Mouse (Mus musculus) embryonic facial prominence, embryonic 14.5 days (tissue): ENCODE results near the gene Adcy9. TPM values are rescaled to one million over a fixed set of nuclear protein-coding genes. Genes with fewer than 3 reads are reported as not detected.
"Not testable (repeated sequence)": the region's sequence is repeated elsewhere in the genome, so short reads cannot be mapped to it uniquely, and the experiment has no call there.

Experiments used
- ATAC-seq: fragments of 200-750 bp; cut with Nextera tagmentation; 2 replicates; pipeline ENCODE4 v1.8.0; 2017; ENCODE audit warnings: low read depth, moderate number of reproducible peaks, moderate TSS enrichment
- DNase-seq: peaks from one replicate; pipeline ENCODE4 v3.0.0-alpha.2; 2015; ENCODE audit warnings: low spot score
- H3K27ac ChIP-seq: fragments of 300-500 bp; sonication (generic); replicated peaks from 2 replicates; pipeline ENCODE4 v1.5.1; 2014; ENCODE audit warnings: low read depth, mild to moderate bottlenecking, low read length, moderate library complexity
- H3K27me3 ChIP-seq: fragments of 300-500 bp; sonication (generic); replicated peaks from 2 replicates; pipeline ENCODE4 v1.6.1; 2014; ENCODE audit warnings: low read length; ENCODE audit not compliant: control insufficient read depth, insufficient read depth
- H3K36me3 ChIP-seq: fragments of 300-500 bp; sonication (generic); 2 replicates; pipeline ENCODE4 v1.6.1; 2014; ENCODE audit warnings: low read length, mixed read lengths; ENCODE audit not compliant: control insufficient read depth, insufficient read depth
- H3K4me1 ChIP-seq: fragments of 300-500 bp; sonication (generic); 2 replicates; pipeline ENCODE4 v1.6.1; 2014; ENCODE audit warnings: antibody characterized with exemption, low read length; ENCODE audit not compliant: control insufficient read depth, insufficient read depth
- H3K4me2 ChIP-seq: fragments of 300-500 bp; sonication (generic); 2 replicates; pipeline ENCODE4 v1.6.1; 2014; ENCODE audit warnings: low read depth, mild to moderate bottlenecking, low read length, moderate library complexity, mixed read lengths
- H3K4me3 ChIP-seq: fragments of 300-500 bp; sonication (generic); 2 replicates; pipeline ENCODE4 v1.5.1; 2014; ENCODE audit warnings: low read depth, mild to moderate bottlenecking, low read length
- H3K9ac ChIP-seq: fragments of 300-500 bp; sonication (generic); 2 replicates; pipeline ENCODE4 v1.6.1; 2014; ENCODE audit warnings: low read depth, mild to moderate bottlenecking, low read length, moderate library complexity, mixed read lengths
- H3K9me3 ChIP-seq: fragments of 300-500 bp; sonication (generic); 2 replicates; pipeline ENCODE4 v1.6.1; 2016; ENCODE audit warnings: low read length; ENCODE audit not compliant: control insufficient read depth
- WGBS: fragments of 180-500 bp; shearing (Covaris S2); extraction: QIAGEN DNeasy Blood & Tissue Kit; methylation state at CpG from one replicate; pipeline ENCODE4 v1.1.7; 2014; 5-methylcytosine and 5-hydroxymethylcytosine counted together
- polyA plus RNA-seq: library from polyadenylated mRNA; unstranded; fragments of >200 nt; fragmentation: Nextera tagmentation; extraction: Ambion mirVana; gene quantifications from 2 replicates; pipeline ENCODE4 v1.2.1, GENCODE M21; 2014

Adcy9 gene
- polyA plus RNA-seq, 1 experiment from 2014 or later: 3.5 TPM

DNA sequence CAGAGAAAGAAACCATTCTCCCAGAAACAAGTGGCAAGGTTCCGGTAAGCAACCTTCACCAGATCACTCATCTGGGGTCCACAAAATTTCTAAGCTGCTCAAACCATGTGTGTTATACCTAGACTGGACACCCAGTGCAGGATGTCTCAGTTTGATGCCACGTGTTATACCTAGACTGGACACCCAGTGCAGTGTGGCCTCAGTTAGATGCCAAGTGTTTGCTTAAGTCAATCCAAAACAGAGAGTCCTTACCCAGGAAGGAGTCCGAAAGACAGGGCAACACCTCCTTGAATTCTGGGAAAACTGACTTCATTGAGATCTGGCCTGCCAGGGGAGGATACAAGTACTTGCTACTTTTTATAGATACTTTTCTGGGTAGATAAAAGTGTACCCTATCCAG, 53.6 kb downstream of the Adcy9 start:
- Histone ChIP-seq H3K4me3 (no peak overlapping the region), H3K9me3 (no peaks in the 10 kb centered on the region), H3K4me1 (peaks cover 15% of the 10 kb centered on the region), H3K27me3 (no peaks in the 10 kb centered on the region), H3K27ac (no peak overlapping the region), H3K4me2 (no peak overlapping the region), H3K36me3 (no peaks in the 10 kb centered on the region), H3K9ac (no peak overlapping the region)
- ATAC-seq (no peak), DNase-seq (no peak)
- WGBS: 93% methylated on average over 3 of the region's 3 CpGs

DNA sequence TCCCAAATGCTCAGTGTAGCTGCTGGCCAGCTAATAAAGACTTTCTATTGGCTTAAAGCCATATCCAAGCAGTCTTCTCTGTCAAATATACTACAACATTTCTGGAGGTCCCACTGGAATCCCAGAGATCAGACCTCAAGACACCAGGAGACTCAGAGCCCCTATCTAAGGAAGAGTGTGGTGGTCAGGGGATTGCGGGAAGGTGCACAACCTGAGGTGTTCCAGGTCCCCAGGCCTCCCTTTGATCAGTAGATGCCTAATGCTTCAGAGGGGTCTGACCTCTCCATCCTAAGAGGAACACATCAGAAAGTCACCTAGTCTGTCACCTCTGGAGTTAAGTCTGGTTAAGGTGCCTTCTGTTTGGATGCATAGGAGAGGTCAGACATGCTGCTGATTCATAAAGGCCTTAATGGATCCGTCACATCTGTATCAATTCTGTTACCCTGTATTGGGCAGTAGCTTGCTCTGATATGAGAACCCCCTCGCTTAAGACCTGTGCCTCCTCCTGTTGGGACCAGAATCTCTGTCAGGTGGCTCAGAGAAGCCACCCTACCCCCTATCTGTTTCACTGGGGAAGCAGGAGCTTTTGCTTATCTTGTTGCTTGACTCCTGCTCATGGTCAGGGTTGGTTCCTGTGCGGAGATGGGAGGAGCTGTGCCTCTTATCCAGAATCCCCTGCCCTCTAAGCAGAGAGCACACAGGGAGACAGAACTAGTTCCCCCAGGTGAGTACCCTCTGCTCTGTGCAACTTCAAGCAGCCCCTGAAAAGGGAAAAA, 56.8 kb downstream of the Adcy9 start:
- Histone ChIP-seq H3K9me3 (no peaks in the 10 kb centered on the region), H3K36me3 (no peaks in the 10 kb centered on the region), H3K27ac (no peak overlapping the region), H3K4me3 (no peak overlapping the region), H3K4me1 (peaks cover 4% of the 10 kb centered on the region; the same call in 1 of the 2 replicates), H3K27me3 (no peaks in the 10 kb centered on the region), H3K4me2 (no peak overlapping the region), H3K9ac (no peak overlapping the region)
- DNase-seq: no peak
- no peak for ATAC-seq
- 81% methylated on average over 4 of the region's 4 CpGs for WGBS

DNA sequence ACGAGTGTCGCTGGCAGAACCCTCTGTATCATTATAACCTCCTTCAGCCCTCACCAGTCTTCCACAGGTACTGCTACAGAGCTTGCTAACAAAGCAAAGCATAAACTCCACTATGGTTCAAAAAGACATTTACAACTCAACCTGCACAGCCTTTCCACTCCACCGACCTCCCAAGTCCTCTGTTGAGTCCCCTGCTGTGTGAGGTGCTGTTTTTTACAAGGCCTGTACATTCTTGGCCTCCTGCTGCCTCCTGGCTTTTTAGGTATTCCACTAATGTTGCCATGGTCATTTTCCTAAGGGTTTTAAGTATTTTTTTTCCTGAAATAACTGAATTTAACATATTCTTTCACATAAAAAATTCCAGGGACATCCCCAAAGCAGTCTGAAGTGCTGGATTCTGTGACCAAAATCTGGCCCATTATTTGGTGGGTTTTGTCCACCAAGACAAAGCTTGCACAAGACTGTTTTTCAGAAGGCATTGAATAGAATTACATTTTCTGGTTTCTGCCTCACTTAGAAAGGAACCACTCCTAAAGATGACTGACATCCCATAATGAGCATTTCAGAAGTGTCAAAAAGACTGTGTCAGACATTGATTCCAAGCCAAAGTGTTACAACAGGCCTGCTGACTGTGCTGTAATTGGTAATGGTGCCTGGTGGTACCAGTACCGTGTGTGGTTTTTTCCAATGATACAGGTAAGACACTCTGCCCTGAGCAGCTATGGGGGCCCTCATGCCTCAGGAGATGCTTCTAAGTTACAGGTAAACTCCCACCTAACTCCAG, 64.8 kb downstream of the Adcy9 start:
- Histone ChIP-seq H3K9me3 (no peaks in the 10 kb centered on the region), H3K9ac (no peak overlapping the region), H3K27me3 (no peaks in the 10 kb centered on the region), H3K4me1 (no peaks in the 10 kb centered on the region), H3K27ac (no peak overlapping the region), H3K4me2 (no peak overlapping the region), H3K4me3 (no peak overlapping the region), H3K36me3 (no peaks in the 10 kb centered on the region)
- 56% methylated on average over 4 of the region's 4 CpGs for WGBS
- ATAC-seq: no peak
- DNase-seq: no peak

DNA sequence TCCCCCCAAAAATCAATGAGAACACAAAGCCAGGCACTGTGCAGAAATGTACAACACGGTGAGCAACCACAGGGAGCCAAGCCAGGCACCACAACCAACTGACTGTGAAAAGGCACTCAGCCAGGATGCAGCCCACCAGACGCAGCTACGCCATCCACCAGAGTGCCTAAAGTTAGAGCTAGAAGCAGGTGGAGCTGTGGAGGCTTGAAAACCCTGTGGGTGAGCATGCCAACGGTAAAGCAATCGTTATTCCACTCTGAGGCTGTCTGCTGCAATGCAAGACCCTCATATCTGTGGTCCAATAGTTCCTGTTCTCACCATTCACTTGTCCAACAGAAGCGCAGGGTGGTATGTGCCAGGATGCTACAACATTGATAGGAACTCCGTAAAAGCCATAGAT, 77.7 kb downstream of the Adcy9 start:
- no peaks in the 10 kb centered on the region for H3K4me1 ChIP-seq
- H3K27me3 ChIP-seq: no peaks in the 10 kb centered on the region
- H3K27ac ChIP-seq: no peak overlapping the region
- no peak overlapping the region for H3K4me2 ChIP-seq
- H3K9me3 ChIP-seq: no peaks in the 10 kb centered on the region
- H3K36me3 ChIP-seq: no peaks in the 10 kb centered on the region
- ATAC-seq: no peak
- H3K4me3 ChIP-seq: no peak overlapping the region
- 88% methylated on average over 7 of the region's 7 CpGs for WGBS
- DNase-seq: no peak
- H3K9ac ChIP-seq: no peak overlapping the region

DNA sequence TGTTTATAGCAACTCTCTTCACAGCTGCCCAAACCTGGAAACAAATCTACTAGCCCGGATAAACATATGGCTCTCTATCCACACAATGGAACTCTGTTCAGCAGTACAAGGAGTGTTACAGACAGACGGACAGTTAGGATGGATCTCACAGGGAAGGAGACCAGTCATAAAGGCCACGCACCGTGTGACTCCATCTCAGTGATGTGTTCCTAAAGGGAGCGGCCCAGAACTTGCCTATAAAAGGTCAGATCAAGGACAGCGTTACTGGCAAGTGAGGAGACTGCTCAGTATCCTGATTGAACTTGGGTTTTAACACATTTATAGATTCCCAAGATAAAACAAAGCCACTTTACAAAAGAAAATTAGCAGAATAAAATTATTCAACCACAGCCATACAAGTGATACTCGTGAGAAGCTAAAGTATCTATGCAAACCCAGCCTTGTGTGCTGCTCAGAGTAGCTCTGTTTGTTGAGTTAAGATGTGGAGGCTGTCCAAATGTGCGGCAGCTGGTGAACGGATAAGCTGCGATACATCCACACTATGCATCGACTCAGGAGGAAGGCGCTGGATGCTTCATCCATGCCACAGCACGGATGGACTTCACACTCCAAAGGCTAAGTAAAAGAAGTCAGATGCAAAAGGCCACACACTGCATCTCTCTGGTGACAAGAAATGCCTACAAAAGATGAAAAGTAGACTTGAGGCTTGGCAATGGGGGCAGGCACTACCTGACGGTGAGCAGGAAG, 78.8 kb downstream of the Adcy9 start:
- DNase-seq: no peak

DNA sequence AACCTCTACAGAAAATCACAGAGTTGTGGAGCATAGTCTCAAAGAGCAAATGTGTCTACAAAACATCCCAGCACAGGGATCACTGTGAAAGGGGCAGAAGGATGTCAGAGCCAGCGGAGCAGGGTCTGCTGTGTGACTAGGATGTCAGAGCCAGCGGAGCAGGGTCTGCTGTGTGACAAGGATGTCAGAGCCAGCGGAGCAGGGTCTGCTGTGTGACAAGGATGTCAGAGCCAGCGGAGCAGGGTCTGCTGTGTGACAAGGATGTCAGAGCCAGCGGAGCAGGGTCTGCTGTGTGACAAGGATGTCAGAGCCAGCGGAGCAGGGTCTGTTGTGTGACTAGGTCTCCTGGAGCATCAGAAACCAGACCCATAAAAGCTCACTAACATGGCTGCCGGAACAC, 81.1 kb downstream of the Adcy9 start:
- not testable (repeated sequence) for H3K36me3 ChIP-seq, H3K27ac ChIP-seq, H3K9ac ChIP-seq, H3K4me3 ChIP-seq, DNase-seq, H3K27me3 ChIP-seq, ATAC-seq, H3K9me3 ChIP-seq, H3K4me1 ChIP-seq, H3K4me2 ChIP-seq
- 73% methylated on average over 5 of the region's 7 CpGs for WGBS

More for the DNA sequence above, 78.8 kb downstream of the Adcy9 start:
- Histone ChIP-seq H3K4me3 (no peak overlapping the region), H3K9me3 (no peaks in the 10 kb centered on the region), H3K27ac (no peak overlapping the region), H3K4me2 (no peak overlapping the region), H3K4me1 (no peaks in the 10 kb centered on the region), H3K27me3 (no peaks in the 10 kb centered on the region), H3K36me3 (no peaks in the 10 kb centered on the region), H3K9ac (no peak overlapping the region)
- WGBS: 88% methylated on average over 14 of the region's 14 CpGs
- no peak for ATAC-seq

DNA sequence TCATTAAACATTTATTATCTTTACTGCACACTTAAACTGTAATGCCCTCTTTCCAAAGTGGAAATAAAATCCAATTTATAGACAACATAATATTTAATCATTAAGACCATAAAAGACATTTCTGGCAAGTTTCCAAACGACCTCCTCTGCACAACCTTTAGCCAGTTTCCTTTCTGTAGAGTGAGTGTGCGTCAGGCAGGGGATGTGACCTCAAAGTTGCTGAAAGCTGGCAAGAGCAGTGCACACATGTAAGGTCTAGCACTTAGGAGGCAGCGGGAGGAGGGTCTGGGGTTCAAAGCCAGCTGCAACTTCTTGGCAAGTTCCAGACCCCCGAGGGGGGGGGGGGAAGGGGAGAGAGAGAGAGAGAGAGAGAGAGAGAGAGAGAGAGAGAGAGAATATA, 83.0 kb downstream of the Adcy9 start:
- no peak for ATAC-seq
- DNase-seq: no peak
- no peaks in the 10 kb centered on the region for H3K36me3 ChIP-seq
- WGBS: 73% methylated on average over 4 of the region's 4 CpGs
- H3K9ac ChIP-seq: no peak overlapping the region
- H3K4me2 ChIP-seq: no peak overlapping the region
- H3K27ac ChIP-seq: no peak overlapping the region
- no peaks in the 10 kb centered on the region for H3K4me1 ChIP-seq
- no peak overlapping the region for H3K4me3 ChIP-seq
- no peaks in the 10 kb centered on the region for H3K27me3 ChIP-seq
- no peaks in the 10 kb centered on the region for H3K9me3 ChIP-seq

DNA sequence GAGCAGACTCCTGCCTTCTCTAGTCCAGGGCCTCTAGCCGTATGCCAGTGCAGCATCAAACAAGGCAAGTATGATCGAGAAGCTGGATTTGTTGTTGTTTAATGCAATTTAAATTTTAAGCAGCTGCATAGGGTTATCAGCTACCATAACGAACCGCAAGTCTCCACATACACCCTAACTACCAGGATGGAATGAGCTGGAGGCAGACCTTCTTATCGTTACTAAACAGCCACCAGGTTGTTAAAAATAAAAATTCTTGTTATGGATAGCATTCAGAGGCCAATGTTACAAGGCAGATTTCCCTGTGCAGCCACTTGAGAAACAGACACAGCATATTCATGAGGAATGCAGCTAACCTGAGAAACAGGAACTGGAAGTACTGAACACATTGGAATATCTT, 86.5 kb downstream of the Adcy9 start:
- H3K4me2 ChIP-seq: no peak overlapping the region
- no peaks in the 10 kb centered on the region for H3K9me3 ChIP-seq
- no peaks in the 10 kb centered on the region for H3K4me1 ChIP-seq
- 79% methylated on average over 5 of the region's 5 CpGs for WGBS
- ATAC-seq: no peak
- H3K27ac ChIP-seq: no peak overlapping the region
- no peak for DNase-seq
- H3K9ac ChIP-seq: no peak overlapping the region
- H3K36me3 ChIP-seq: no peaks in the 10 kb centered on the region
- no peaks in the 10 kb centered on the region for H3K27me3 ChIP-seq
- H3K4me3 ChIP-seq: no peak overlapping the region
